Mouse (Mus musculus) ES-E14 (cell line): ENCODE results near the gene Gpr22.

Source experiments
- CHD2 ChIP-seq: IDR thresholded peaks from 2 replicates; pipeline ENCODE4 v1.6.1; 2014; ENCODE audit warnings: mild to moderate bottlenecking, low read depth, low read length, inconsistent platforms
- MAFK ChIP-seq: IDR thresholded peaks from 2 replicates; pipeline ENCODE4 v1.6.1; 2014; ENCODE audit warnings: mild to moderate bottlenecking, low read depth, low read length, inconsistent platforms; ENCODE audit not compliant: insufficient read depth
- ZNF384 ChIP-seq: IDR thresholded peaks from 2 replicates; pipeline ENCODE4 v1.6.1; 2012; ENCODE audit warnings: low read depth, low read length, inconsistent platforms

DNA sequence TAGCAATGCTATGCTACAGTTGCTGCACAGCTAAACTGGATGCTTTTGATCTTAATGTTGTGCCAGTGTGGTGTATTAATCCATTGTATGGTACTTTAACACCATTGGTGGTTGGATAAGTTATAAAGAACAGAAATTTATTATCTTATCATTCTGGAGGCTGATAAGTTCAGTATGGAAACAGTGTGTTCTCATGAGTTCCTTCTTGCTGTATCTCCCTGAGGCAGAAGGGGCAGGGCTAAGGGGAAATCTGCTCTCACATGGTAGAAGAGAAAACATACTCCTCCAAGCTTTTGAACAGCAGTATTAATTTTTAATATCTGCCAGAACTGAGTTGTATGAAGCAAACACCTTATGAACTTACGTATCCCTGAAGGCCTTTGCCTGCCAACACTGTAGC is 20.5 kb downstream of the Gpr22 start:
- TF ChIP-seq ZNF384 (no peak), MAFK (no peak), CHD2 (no peak)
